Mouse (Mus musculus) heart, postnatal 14 days (tissue): ENCODE measurements at regions not wholly inside any gene's neighbourhood (a gene's known extent, or its start where the extent isn't known, plus 50 kb on each side); places are given as distances from the start of the nearest gene placed in this dataset.

ENCODE experiments used
- DNase-seq, 2 experiments: peaks; one replicate each; pipeline ENCODE4 v3.0.0; 2021 to 2022
- intact Hi-C: fragments of 180-260 bp; cut with DNase I; formaldehyde crosslinking; loops from one replicate; pipeline ENCODE4 v1.15.1; 2025

GRCm38 (mm10) chr1:69470614-69471250 lies 216.3 kb downstream of the Ikzf2 start:
- intact Hi-C loops: no loop called here
- DNase-seq: no peak

- intact Hi-C loops: no loop called here
- DNase-seq: no peak
Measured at GRCm38 (mm10) chr1:69469158-69469901, 217.7 kb downstream of the Ikzf2 start.

- DNase-seq: no peak
- intact Hi-C loops: no loop called here
Measured at GRCm38 (mm10) chr1:69466534-69467275, 220.3 kb downstream of the Ikzf2 start.

- intact Hi-C loops: no loop called here
- DNase-seq: no peak
Measured at GRCm38 (mm10) chr1:69461191-69461590, 225.9 kb downstream of the Ikzf2 start.

GRCm38 (mm10) chr1:69459899-69460298 lies 227.1 kb downstream of the Ikzf2 start:
- no peak for DNase-seq
- intact Hi-C loops: no loop called here

- intact Hi-C loops: no loop called here
- no peak for DNase-seq
Measured at GRCm38 (mm10) chr1:69457471-69457870, 229.6 kb downstream of the Ikzf2 start.

- no peak for DNase-seq
- intact Hi-C loops: no loop called here
Measured at GRCm38 (mm10) chr1:69453991-69454390, 233.1 kb downstream of the Ikzf2 start.

- DNase-seq: no peak
- intact Hi-C loops: no loop called here
Measured at GRCm38 (mm10) chr1:69452910-69453309, 234.1 kb downstream of the Ikzf2 start.

- intact Hi-C loops: no loop called here
- no peak for DNase-seq
Measured at GRCm38 (mm10) chr1:69450455-69450854, 236.6 kb downstream of the Ikzf2 start.

- intact Hi-C loops: no loop called here
- no peak for DNase-seq
Measured at GRCm38 (mm10) chr1:69447276-69447675, 239.8 kb downstream of the Ikzf2 start.

- intact Hi-C loops: no loop called here
- no peak for DNase-seq
Measured at GRCm38 (mm10) chr1:69444722-69445121, 242.3 kb downstream of the Ikzf2 start.

GRCm38 (mm10) chr1:69443466-69443865 lies 243.6 kb downstream of the Ikzf2 start:
- DNase-seq: no peak
- intact Hi-C loops: no loop called here

GRCm38 (mm10) chr1:69440564-69441334 lies 246.3 kb downstream of the Ikzf2 start:
- intact Hi-C loops: no loop called here
- DNase-seq: no peak

GRCm38 (mm10) chr1:69437042-69437441 lies 250.0 kb downstream of the Ikzf2 start:
- intact Hi-C loops: no loop called here
- DNase-seq: no peak

GRCm38 (mm10) chr1:69433655-69434357 lies 253.2 kb downstream of the Ikzf2 start:
- intact Hi-C loops: no loop called here
- DNase-seq: no peak

GRCm38 (mm10) chr1:69430683-69431407 lies 256.2 kb downstream of the Ikzf2 start:
- DNase-seq: no peak
- intact Hi-C loops: no loop called here

GRCm38 (mm10) chr1:69429632-69430031 lies 257.4 kb downstream of the Ikzf2 start:
- no peak for DNase-seq

GRCm38 (mm10) chr1:69397676-69398075 lies 289.4 kb downstream of the Ikzf2 start:
- no peak for DNase-seq
- intact Hi-C loops: no loop called here

More at GRCm38 (mm10) chr1:69429632-69430031, 257.4 kb downstream of the Ikzf2 start:
- intact Hi-C loops: no loop called here

- DNase-seq: no peak
- intact Hi-C loops: no loop called here
Measured at GRCm38 (mm10) chr1:69382374-69382773, 274.5 kb upstream of the Erbb4 start.
